Mouse (Mus musculus): ENCODE measurements around the gene Fgf22. TPM values are rescaled to one million over a fixed set of nuclear protein-coding genes. Genes with fewer than 3 reads are reported as not detected.
A peak's percentile ranks its signal among the peaks of the same experiment; 100 is the strongest.

Fgf22 gene
- polyA plus RNA-seq, 3 experiments from 2014 or later: 0.24 TPM; not detected in 2

DNA sequence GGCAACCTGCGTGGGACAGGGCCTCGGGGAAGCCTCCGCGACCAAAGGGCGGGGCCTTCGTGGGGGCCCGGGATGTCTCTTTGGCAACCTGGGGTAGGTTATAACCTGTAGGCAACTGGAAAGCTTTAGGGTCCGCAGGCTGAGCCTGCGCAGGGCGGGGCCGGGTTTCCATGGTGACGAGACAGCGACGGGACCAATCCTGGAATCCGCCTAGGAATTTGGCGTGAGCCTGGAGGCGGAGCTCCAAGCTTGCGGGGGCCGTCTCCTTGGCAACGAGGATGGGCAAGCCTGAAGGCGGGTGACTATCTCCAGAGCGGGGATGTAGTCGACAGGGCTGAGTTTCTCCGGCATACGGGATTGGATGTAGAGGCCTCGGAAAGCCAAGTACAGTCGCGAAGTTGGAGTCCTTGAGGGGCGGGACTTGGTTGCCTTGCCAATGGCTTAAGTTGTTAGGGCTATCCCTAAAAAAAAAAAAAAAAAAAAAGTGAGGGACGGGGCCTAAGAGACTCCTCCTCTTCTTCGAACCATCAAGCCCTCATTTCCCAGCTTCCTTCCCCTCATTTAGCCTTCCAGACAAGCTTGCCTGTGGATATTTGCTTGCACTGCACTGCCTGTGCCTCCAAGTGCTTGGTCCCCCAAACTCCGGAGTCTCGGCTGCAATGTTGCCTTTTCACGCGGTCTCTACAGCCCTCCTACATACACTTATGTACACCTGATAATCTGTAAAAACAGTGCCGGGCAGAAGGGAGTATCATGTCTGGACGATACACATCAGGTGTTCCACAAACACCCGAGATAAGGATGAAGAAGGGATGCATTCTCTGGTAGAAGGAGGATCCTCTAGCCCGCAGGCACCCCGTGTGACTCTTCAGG is 12.7 kb downstream of the Fgf22 start:
- peak; percentile 33 for ATAC-seq

DNA sequence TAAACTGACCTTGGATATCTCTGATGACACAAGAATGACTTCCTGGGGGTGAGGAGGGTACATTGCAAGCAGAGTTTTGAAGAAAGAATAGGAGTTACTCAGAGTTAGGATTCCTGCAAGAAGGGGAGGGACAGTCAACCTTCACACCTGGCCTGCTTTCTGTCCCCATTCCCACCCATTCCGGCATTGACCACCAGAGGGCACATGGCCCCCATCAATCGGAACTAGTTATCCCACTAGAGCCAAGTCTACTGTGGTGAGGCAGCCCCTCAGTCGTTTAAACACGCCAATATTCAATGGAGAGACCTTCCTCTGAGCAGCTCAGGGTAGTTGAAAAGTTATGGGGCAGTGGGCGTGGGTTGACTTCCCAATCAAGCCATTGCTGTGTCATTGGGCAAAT is 13.5 kb downstream of the Fgf22 start:
- ATAC-seq: no peak

DNA sequence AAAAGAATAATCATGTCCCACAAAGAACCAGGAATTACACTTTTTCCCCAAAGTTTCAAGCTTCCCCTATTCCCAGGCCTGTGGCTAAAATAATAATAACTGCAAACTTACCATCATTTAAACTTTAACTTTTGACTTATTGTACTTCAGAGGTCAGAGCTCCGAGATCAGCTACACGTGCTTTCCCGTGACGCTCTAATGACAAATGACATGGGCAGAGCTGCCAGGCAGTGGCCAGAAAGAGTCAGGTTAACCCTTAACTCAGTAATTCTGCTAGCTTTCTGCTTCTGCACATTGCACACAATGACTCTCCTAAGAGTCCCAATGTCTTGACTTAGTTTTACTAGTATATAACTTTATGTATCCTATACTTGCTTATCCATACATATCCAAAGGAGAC is 14.5 kb downstream of the Fgf22 start:
- ATAC-seq: no peak

DNA sequence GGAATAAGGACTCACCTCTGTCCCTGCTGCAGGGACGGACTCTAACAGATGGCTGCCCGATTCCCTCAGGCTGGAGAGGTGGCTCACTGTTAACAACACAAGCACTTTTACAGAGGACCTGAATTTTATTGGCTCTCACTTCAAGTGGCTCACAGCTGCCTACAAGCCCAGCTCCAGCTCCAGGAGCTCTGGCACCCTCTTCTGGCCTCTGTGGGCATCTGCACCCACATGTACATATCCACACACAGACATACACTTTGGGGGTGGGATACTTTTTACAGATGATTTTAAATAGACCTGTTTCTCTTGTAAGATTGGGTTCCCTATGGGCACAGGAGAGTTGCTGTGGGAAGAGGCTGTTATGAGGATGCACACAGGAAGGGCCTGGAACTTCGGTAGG is 17.4 kb downstream of the Fgf22 start:
- no peak for ATAC-seq

DNA sequence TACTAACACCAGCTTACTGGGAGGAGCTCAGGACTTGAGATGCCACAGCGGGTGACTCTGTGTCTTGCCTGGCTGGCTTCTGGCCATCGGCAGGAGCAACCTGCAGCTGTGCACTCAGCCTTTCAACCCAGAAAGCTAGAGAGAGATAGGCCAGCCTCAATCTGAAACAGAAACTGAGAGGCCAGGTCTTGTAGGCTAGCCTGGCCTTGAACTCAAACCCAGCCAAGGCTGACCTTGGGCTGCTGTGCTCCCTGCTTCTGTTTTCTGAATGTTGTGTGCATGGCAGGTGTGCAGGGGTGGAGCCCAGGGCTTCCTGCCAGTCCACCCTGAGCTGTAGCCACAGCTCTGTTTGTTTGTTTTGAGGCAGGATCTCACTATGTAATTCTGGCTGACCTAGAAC is 18.3 kb downstream of the Fgf22 start:
- no peak for ATAC-seq

DNA sequence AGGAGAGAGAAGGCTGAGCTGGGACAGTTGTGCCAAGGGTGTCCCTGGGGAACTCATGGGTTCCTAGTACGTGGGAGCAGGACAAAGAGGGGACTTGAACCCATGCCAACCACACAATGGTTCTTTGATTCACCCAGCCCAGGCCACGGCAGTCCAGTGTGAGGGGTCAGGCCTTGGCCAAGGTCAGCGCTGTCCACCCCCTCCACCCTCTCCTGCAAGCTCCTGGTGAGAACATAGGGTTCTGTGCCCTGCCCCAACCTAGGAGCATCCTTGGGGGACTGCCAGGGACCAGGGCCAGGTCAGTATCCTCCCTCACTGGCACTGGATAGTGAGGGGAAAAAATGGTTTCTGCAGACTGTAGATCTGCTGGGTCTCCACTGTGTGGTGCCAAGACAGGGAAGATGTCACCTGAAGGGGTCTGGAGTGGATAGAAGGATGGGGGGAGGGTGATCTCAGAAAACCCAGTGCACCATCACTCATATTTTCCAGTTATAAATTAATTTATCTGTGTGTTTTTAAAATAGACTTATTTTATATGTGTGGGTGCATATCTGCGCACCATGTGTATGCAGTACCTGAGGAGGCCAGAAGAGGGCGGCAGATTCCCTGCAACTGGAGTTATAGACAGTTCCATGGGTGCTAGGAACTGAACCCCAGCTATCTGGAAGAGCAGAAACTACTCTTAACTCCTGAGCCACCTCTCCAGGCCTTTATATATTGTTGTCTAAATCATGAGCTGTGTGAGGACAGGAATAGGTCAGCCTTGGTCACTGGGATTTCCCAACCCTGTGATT is 19.8 kb downstream of the Fgf22 start:
- ATAC-seq: no peak

DNA sequence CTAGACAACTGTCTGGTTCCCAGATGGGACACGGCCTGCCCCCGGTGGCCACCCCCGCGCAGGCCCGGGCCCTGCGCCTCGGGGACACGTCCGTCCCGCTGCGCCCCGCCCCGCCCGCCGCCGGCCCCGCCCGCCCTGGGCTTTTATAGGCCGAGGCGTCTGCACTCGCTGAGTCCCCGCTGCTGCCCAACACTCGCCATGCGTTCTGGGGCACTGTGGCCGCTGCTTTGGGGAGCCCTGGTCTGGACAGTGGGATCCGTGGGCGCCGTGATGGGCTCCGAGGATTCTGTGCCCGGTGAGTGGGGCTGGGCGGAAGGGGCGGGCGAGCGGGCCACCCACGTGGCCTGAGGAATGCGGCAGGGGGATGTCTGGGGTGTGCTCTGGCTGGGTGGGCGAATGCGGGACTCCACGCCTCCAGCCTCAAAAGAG is 22.2 kb downstream of the Fgf22 start, which contains the start of gene Fstl3:
TSS of gene Fstl3 (plus strand) at position 170 of the 429 bp plus-strand sequence.
- ATAC-seq: no peak

DNA sequence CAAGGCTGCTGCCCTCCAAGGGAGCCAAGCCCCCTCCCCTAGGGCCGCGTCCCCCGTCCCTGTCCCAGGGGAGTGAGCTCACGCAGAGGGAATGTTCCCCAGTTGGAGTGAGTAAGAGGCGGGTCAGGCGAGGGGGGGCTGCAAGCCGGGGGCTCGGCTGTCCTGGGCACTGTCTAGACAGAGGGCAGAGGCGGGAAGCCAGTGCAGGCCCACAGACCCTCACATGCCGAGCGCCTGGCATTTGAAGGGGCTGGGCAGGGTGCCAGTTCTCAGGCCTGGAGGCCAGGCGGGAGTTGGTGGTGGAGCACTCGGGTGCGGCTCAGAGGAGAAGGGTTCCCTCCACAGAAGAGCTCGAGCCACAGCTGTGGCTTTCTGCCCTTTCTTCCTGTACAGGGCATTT is 23.1 kb downstream of the Fgf22 start:
- ATAC-seq: no peak

DNA sequence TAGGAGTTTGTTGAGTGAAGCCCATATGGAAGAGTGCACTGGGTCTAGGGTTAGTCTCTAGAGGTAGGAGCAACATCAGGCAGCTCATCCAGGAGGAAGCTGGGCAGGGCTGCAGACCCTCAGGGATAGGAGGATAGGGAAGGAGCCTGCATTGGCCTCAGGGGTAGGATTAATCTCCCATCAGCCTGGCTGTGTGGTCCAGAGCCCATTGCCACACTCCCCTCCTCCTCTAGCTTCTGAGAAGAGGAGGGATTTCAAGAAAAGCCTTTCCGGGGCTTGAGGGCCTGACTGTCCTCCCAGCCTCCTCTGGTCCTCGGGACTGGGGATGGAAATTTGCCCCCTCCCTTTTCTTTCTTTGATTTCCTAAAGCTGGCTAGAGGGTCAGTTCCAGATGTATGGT is 24.3 kb downstream of the Fgf22 start:
- no peak for ATAC-seq

DNA sequence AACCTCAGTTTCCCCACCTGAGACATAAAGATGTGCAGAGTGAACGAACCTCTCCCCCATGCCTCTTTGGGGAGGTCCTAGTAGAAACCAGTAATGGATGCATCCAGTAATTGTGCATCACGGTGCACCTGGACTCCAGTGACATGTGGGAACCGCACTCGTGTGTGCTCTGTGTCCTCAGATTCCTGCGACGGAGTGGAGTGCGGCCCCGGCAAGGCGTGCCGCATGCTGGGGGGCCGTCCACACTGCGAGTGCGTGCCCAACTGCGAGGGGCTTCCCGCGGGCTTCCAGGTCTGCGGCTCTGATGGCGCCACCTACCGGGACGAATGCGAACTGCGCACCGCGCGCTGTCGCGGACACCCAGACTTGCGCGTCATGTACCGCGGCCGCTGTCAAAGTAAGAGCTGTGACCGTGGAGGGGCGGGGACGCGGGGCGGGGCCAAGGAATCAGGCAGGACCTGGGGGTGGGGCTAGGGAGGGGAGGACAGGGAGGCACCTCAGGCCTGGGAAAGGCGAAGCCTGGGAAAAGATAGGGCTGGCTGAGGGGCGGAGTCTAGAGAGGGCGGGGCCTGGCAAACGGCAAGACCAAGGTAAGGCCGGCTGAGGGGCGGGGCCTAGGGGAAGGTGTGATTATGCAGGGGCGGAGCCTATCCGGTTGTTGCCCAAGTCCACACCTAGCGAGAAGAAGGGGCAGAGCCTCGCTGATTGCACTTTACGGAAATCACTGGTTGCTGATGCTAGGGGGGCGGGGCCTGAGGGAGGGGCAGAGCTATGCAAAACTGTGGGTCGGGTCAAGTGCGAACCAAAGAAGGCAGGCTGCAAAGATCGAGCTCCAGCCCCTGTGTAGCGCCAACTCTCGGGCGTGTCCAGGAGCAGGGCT is 25.1 kb downstream of the Fgf22 start:
- peak; percentile 82 for ATAC-seq

DNA sequence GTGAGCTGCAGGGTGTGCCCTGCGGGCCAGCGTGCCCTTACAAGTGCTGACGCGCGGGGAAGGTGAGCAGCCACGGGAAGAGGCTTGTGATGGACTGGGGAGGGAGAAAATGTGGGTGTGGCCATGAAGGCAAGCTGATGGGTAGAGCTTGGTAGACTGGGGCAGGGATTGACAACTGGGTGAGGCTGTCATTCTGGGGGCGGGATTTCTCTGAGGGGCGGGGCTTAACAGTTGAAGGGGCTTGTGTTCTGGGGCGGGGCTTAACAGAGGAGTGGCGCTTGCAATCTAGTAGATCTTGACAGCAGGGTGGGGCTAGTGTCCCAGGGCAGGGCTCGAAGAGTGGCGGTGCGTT is 25.8 kb downstream of the Fgf22 start:
- ATAC-seq: peak; percentile 60

DNA sequence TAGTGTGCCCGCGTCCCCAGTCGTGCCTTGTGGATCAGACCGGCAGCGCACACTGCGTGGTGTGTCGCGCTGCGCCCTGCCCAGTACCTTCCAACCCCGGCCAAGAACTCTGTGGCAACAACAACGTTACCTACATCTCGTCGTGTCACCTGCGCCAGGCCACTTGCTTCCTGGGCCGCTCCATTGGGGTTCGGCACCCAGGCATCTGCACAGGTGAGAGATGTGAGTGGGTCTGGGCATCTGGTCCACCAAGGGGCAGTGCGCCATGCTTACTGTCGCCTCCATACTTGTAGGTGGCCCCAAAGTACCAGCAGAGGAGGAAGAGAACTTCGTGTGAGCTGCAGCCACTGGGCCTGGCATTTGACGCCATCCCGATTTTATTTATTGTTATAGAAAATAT is 26.3 kb downstream of the Fgf22 start:
- ATAC-seq: no peak

DNA sequence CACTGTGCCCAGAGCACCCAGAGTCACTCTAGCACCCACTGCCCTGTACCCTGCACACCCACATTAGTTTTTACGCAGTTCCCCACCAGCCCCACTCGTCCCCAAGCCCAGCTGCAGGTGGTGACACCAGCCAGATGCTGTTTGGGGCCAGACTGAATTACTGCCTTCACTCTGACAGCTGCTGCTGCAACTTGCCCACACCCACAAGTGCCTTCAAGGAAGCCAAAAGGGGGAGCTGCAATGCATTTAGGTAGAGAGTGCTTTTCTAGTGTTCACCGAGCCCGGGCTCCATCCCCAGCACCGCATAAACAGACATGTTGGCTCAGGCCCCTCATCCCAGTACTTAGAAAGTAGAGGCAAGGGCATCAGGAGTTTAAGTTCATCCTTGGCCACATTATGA is 27.1 kb downstream of the Fgf22 start:
- no peak for ATAC-seq

DNA sequence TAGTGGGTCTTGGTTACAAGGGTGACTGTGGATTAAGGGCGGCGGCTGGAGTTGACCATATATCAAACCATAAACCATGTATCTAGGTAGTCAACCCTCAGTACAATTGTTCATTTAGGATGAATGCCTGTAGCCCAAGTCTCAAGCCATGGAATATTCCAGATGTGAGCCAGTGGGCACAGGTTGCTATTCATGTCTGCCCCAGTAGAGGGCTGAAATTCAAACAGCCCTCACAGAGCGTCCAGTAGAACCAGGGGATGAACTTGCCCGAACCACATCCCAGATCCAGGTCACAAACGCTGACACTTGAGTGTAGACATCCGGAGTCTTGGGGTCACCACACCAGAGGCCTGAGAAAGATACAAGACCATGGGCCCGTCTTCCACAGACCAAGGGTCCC is 28.2 kb downstream of the Fgf22 start:
- ATAC-seq: no peak

DNA sequence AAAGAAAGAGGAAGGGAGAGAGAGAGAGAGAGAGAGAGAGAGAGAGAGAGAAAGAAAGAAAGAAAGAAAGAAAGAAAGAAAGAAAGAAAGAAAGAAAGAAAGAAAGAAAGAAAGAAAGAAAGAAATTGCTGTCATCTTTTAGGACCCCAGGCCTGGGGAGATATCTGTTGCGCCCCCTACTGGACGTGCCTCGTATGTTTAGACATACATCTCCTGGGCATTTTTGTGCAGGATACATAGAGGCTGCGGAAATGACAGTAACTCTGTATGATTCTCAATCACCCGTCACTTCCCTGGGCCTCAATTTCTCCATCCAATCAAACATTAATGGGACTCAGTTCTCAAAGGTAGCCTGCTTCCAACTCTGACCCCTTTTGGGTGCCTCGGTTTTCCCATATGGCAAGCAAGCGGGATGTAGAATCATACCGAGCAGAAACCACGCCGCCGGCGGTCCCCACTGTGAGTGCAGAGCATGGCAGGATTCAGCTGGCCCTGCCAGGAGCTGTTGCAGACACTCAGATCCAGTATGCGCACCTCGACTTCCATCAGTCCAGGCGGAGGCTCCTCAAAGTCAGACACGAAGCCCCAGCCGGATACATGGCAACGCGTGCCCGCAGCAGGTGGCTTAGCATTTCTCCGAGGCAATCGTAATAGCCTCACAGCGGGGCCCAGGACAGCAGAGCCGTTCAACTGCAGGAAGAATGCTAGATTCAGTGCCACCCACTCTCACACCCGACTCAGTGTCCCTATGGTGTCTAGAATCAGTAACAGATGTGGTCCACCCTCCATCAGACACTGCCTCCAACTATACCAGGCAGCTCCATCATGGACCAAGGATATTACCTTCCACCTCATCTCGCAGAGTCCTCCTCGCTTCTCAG is 29.3 kb downstream of the Fgf22 start:
- no peak for ATAC-seq

DNA sequence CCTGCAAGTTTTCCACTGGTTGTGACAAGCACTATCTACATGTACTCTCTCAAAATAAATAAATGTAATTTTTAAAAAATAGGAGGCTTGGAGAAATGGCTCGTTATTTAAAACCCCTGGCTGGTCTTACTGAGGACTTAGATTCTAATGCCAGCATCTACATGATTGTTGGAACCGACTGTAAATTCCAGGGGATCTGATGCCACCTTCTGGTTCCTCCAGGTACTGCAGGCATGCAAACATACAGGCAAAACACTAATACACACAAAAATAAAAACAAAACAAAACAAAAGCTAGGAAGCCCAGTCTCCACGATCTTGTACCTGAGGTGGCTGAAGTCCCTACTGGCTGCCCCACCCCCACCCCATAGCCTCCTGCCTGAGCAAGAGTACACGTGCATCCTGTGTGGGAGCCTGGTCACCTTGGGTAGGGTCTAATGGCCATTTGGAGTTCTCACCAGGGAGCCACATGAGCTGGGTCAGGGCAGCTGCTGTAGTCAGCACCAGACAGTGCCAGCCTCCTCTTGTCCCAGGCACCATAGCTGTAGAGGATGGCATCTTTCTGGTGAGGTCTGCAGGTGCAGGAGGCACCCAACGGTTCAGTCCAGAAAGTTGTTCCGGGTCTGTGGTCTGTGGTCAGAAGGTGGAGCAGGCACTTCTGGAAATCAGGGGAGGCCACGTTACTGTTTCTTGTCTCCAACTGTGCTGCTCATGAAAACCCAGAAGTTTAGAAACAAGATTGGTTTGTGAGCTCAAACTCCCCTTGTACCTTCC is 33.7 kb downstream of the Fgf22 start:
- ATAC-seq: peak; percentile 58

DNA sequence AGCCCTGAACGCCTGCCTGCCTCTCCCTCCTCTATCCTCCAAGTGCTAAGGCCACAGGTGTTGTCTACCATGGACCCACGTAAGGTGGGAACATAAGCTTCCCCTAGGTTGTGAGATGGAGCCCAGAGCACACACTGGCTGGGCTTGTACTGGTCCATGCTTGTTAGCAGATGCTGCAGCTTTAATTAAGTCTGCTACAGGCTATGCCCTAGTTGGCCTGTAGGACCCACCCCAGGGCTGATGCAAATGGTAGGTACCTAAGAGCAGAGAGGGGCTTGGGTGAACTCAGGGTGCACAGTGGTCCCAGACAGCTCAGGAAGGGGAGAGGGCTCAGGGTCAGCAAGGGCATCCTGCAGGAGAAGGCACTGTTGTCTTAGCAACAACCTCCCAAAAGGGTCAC is 34.7 kb downstream of the Fgf22 start:
- ATAC-seq: no peak

DNA sequence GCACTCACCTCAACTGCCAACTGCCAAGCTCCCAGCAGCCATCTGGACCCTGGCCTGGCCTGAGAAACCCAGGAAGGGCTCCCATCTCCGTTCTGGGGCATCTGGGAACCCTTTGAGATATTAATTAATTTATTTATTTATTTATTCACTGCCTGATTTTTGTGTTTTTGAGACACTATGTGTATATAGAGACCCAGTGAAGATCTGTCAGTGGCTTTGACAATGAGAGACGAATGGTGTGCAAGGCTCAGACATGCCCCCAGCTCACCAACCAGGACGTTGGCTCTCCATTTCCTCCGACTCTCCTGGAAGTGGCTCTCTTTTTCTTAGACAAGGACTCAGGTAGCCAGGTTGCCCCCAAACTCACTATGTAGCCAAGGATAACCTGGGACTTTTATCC is 36.0 kb downstream of the Fgf22 start, which contains the start of gene Prss57:
TSS of gene Prss57 (minus strand) at position 101 of the 400 bp plus-strand sequence.
- no peak for ATAC-seq

DNA sequence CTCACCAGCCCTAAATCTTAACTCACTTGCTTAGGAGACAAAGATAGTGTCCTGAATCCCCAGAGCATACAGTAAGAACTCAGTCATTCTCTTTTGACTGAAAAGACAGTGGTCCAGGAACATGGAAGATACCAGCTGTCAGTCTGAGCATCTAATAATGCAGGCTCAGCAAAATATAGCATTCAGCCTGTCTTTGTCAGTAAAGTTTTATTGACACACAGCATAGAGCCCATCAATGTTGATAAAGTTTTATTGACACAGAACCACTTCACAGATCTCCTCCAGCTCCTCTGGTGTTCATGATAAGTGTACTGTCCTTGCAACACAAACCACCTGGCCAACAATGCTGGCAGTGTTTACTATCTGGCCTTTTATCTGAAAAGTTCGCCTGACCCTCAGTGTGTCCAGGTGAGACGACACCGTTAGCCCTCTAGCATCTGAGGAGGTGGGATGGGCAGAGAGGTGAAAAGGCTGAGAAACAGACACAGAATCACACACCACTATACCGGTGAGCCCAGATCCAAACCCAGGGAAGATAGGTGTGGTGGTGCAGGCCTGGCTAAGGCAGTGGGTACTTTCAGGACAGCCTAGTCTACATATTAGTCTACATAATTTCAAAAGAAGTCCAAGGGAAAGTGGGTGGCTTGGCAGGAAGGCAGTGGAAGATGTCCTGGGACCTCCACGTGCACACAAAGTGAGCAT is 37.6 kb downstream of the Fgf22 start:
- ATAC-seq: no peak

DNA sequence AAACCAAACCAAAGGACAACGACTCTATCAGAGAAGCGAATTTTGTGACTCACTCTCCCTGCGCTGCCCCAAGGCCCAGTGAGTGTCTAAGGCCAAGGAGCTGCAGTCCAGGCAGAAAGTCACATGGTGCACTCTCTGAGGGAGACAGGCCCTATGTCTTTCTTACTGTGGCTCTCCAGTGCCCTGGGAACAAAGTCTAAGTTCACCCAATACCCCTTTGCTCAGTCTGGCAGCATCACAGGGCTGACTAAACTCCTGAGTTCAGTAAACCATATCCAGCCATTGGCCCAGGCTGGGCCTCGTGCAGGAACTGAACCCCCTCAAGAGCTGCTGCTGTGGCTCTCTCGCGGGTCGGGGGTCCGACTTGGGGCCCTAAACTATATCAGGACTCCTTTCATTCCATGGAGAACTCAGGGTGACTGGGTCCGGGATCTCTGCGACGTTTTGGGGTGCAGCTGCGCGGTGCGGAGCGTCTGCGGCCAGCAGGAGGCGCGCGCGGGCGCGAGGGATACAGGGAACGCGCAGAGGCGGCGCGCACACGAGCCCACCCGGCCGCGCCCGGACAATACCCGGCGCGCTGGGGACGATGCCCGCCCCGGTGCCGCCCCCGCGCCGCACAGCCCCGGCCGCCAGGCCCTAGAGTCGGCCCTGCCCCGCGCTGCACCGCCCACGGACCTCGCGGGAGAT is 38.3 kb downstream of the Fgf22 start, which contains the start of gene Palm:
TSS of gene Palm (plus strand) at position 522 of the 687 bp plus-strand sequence.
- ATAC-seq: peak; percentile 68
